Mouse (Mus musculus): ENCODE data around the gene Scpep1.
A peak's percentile ranks its signal among the peaks of the same experiment; 100 is the strongest.
"Not testable (repeated sequence)": the region's sequence is repeated elsewhere in the genome, so short reads cannot be mapped to it uniquely, and the experiment has no call there.

Gene Scpep1

DNA sequence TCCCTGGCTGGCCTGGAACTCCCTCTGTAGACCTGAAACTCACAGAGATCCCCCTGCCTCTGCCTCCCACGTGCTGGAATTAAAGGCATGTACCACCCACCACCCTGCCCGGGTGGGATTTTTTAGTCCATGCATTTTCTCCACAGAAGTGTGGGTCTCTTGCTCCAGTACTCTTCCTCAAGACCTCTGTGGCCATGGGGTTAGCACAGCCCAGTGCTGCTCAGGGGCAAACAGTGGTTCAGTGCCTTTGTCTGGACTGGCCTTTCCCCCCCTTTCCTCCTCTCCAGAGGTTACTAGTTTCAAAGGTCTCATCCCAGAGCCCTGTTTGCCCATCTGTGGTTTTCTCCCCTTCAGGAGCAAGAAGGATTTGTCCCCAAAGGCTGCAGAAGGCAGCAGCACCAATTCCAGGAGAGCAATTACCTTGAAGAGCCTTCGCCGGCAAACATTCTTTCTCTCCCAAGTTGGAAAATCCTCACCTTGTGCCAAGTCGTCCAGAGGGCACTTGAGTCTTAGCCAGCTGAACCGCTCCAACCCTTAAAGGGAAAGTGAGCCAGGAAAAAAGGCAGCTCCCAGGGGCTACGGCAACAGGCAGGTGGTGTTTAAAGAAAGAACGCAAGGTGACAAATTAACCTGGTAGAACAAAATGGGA, 45.8 kb downstream of the Scpep1 start:
- DNase-seq (ENCODE audit: low spot score), result peak; percentile 85

DNA sequence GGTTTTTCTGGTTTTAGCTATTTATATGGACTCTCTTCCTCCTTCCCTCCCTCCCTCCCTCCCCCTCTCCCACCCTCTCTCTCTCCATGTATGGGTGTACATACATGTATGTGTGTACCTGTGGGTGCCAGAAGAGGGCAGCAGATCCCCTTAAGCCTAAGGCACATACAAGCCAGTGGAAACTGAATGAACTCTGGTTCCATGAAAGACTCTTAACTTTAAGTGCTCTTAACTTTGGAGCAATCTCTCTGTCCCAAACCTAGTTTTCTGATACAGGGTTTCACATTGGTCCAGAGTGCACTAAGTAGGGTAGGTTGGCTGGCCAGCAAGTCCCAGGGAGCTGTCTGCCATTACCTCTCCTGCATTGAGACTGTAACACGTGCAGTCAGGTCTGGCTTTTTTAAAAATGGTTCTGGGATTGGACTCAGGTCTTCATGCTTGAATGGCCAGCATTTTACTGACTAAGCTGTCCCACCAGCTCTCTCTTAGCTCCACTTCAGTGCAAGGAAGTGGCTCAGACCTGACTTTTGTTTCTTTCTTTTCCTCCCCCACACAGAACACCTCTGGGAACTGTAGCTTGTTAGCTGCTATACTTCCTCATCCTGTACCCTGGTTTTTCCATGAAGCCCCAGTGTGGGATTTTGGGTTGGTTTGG, 46.6 kb downstream of the Scpep1 start:
- no peak for DNase-seq (ENCODE audit: low spot score)

DNA sequence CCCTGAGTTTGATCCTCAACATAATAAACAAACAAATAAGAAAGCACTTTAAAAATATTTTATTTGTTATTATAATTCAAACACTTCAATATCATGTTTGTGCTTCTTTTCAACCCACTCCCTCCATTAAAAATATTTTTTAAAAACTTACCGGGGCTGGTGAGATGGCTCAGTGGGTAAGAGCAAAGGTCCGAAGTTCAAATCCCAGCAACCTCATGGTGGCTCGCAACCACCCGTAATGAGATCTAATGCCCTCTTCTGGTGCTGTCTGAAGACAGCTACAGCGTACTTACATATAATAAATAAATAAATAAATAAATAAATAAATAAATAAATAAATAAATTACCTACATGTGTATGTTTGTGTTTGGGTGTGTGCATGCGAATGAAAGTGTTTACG, 47.4 kb downstream of the Scpep1 start:
- no peak for DNase-seq (ENCODE audit: low spot score)

DNA sequence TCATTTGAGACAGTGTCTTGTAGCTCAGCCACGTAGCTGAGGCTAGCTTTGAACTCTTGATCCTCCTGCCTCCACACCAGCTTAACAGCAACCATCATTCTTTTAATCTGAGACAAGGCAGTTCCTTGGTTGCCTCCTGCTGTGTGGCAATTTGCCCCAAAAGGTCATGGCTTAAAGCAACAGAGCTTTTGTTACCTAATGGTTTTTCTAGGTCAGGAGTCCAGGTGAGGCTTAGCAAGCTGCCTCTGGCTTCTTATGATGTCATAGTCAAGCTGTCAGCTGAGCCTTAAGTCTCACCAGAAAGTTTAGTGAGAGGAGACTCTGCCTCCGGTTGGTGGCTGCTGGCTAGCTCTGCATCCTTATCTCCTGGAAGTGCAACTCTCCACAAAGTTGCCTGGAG, 49.6 kb downstream of the Scpep1 start:
- DNase-seq (ENCODE audit: low spot score), result peak; percentile 35

DNA sequence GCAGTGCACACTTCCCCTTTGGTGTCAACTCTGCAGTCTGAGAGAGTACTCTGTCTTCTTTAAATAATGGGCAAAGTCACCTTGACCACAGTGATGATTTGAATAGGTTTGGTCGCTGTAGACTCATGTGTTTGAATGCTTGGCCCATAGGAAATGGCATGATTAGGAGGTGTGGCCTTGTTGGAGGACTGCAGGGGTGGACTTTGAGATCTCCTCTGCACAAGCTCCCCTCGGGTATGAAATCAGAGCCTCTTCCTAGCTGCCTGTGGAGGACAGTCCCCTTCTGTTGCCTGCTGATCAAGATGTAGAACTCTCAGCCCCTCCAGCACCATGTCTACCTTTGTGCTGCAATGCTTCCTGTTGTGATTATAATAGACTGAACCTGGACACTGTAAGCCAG, 51.2 kb downstream of the Scpep1 start:
- DNase-seq (ENCODE audit: low spot score), result no peak

DNA sequence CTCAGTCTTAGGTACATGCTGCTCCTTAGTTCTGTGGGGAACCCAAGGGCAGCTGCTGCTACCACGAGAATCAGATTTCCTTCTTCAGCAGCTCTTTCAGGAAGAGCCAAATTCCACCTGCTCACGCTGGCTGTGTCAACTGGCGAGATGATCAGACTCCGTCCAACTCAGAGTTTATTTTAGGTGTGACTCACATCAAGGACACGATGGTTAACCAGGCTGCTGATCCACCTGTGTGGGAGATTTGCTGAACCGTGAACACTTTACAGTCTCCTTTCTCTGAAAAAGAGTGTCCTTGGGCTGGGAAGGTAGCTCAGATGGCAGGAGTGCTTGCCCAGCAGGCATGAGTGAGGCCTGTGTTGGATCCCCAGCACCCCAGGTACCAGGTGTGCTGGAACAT, 52.5 kb downstream of the Scpep1 start:
- no peak for DNase-seq (ENCODE audit: low spot score)

GRCm38 (mm10) chr11:88901341-88901802, 53.9 kb downstream of the Scpep1 start:
- DNase-seq (ENCODE audit: low spot score), result peak; percentile 90

DNA sequence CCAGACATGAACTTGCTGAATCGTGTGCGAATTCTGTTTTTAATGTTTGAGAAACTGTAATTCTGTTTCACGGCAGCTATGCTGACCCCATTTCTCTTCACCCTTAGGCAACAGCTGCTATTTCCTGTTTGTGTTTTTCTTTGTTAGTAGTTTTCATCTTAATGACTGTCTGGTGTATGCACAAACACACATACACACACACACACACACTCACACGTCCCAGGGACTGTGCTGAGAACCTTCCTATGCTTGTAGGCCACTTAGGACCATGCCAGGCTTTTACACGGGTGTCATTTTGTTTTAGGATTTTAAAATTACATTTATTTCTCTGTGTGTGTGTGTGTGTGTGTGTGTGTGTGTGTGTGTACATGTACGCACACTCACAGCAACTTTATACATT, 55.7 kb downstream of the Scpep1 start:
- no peak for DNase-seq (ENCODE audit: low spot score)

DNA sequence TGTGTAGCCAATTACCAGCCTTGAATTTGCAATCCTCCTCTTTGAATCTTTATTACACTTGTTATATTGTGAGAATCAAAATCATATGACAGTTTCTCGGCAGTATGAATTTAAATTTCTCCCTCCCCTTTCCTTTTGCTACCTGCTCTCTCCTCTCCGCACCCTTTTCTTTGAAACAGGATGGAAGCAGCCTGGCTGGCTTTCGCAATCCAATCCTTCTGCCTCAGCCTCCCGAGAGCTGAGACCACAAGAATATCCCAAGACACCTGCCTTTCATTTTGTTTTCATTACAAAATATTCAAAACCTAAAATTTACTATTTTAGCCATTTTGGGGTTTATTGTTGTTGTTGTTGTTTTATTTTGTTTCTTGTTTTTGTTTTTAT, 56.9 kb downstream of the Scpep1 start:
- no peak for DNase-seq (ENCODE audit: low spot score)

DNA sequence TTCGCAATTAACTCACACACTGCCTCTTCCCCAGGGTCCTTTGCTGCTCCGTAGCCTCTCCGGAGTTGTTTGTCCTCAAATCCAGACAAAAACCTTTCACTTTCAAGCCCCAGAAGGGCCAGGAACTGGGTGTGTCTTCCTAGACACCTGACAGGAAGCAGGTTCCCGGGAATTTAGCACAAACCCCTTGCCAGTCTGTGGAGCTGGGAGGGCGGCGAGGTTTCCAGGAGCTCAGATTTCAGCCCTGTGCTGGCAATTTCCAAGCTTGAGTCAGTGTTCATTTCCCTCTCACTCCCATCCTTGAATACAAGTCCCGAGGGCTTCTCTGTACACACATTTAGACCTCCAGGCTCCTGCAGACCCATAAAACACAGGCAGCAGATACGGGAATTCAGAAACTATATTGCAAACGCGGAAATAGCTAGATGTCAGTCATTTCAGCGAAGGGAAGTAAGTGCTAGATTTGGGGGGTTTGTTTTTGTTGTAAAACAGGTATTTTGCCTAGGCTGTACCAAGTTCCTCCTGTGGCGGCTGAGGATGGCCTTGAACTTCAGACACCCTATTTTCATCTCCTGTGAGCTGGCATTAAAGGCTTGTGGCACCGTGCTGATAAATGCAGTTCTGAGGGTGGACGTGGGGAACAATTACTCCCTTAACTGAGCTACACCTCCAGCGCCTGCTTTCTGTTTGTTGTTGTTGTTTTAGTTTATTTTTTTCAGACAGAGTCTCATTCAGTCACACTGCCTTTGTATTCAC, 57.5 kb downstream of the Scpep1 start:
- DNase-seq (ENCODE audit: low spot score), result no peak

GRCm38 (mm10) chr11:88895800-88896232, 59.4 kb downstream of the Scpep1 start:
- not testable (repeated sequence) for DNase-seq (ENCODE audit: low spot score)

DNA sequence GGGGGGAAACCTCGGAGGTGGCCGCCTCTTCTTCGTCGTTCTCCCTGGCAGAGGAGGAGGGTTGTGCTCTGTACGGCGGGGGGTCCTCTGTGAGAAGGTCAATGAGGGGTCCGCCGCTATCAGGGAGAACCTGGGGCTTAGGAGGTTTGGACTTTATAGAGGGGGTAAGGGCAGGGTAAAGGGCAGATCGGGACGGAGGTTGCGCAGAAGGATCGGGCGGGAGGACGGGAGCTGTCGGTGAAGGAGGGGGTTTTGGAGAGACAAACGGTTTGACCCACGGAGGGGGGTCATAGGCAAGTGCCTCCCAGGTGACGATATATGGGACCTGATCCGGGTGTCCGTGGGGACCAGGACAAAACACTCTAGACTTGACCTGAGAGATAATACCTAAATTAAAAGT, 60.0 kb downstream of the Scpep1 start:
- DNase-seq (ENCODE audit: low spot score), result not testable (repeated sequence)

DNA sequence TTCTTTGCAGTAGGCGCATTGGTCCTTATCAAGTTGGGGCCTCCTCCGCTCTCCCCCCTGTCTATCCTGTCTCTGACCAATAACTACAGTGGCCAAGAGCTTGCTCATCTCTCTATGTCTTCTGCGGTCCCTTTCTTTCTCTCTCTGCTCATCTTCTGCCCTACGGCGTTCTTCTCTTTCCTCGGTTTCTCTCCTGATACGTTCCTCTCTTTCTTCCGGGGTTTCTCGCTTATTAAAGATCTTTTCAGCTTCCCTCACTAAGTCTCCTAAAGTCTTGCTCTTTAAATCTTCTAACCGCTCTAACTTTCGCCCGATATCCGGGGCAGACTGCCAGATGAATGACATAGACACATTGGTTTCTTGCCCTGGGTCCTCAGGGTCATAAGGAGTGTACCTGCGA, 61.0 kb downstream of the Scpep1 start:
- DNase-seq (ENCODE audit: low spot score), result not testable (repeated sequence)

- not testable (repeated sequence) for DNase-seq (ENCODE audit: low spot score)
Measured at GRCm38 (mm10) chr11:88893501-88893900, 61.8 kb downstream of the Scpep1 start.

DNA sequence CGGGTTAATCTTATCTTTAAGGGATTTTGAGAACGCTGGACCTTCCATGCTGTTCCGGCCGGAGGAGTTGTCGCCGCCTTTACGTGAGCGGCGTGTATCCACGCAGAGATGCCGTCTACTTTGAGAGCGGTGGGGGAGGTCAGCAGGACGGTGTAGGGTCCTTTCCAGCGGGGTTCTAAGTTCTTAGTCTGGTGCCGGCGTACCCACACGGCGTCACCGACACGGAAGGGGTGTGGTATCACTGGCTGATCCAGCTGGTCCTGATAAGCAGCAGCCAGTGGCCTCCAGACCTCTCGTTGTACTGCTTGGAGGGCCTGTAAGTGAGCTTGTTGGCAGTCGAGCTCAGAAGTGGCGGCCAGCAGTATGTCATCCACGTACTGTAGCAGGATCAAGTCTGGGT, 62.5 kb downstream of the Scpep1 start:
- DNase-seq (ENCODE audit: low spot score), result not testable (repeated sequence)

GRCm38 (mm10) chr11:88891921-88892561, 63.2 kb downstream of the Scpep1 start:
- DNase-seq (ENCODE audit: low spot score), result not testable (repeated sequence)

DNA sequence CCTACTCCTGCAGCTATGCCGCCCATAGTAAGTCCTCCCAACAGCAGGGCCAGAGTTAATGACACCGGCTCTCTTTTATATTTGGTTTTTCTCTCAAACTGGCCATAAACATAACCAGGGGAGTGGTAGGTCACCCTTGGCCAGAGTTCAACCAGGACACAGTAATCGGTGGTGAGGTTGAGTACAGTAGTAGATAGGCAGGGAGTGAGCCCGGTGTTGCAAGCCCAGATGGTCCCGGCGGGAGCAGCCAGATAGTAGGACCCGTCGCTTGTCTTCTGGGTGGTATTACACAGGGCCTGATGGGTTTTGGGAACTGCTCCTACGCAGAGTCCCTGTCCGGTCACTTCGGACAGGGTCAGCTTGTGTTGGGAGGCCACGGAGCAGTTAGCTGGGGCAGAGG, 63.8 kb downstream of the Scpep1 start:
- not testable (repeated sequence) for DNase-seq (ENCODE audit: low spot score)

- not testable (repeated sequence) for DNase-seq (ENCODE audit: low spot score)
Measured at GRCm38 (mm10) chr11:88890904-88891303, 64.4 kb downstream of the Scpep1 start.

- DNase-seq (ENCODE audit: low spot score), result no peak
Measured at GRCm38 (mm10) chr11:88888996-88889395, 66.3 kb downstream of the Scpep1 start.

DNA sequence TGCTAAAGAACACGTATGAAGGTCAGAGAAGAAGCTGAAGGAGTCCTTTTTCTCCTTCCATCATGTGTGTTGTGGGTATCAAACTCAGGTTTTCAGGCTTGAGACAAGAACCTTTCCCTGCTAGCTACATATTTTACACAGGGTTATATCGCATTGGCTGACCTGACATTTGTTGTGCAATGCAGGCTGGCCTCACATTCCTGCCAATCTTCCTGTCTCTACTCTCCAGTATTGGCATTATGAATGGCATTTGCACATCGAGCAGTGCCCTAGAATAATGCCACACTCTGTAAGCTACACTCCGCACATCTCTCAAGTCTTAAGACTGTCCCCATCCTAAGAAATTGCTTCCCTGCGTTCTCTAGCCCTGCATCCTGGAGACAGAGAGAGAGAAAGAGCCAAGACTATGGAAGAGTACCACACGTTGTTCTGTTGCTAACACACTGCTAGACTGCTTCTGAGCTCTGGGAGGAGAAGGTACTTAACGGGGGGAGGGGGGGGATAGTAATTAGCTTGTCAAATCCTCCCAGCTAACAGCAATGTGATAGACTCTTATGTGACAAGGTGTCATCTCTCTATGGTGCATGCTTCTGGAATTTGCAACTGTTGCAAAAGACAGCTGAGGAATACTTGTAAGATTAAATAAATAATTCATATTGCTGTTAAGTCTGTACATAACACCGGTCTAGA, 70.7 kb downstream of the Scpep1 start:
- DNase-seq (ENCODE audit: low spot score), result peak; percentile 67

DNA sequence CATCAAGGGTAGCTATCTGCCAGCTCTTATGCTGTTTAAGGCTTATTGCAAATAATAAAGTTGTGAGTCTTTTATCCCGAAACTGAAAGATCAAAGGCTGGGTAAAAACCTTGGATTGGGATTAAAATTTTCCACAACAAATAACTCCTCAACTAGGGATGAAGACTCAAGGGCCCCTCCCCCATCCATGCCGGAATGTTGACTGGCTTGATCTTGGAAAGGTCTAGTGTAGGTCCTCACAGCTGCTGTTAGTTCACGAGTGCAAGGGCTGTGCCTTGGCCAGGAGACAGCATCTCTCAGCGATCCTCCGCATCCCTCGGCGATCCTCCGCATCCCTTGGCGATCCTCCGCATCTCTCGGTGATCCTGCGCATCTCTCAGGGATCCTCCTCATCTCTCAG, 77.3 kb downstream of the Scpep1 start:
- DNase-seq (ENCODE audit: low spot score), result no peak

Measured in adipocyte (in vitro differentiated cells).